Mouse (Mus musculus): ENCODE data around the gene Ptpru. TPM values are rescaled to one million over a fixed set of nuclear protein-coding genes. Genes with fewer than 3 reads are reported as not detected.

Gene Ptpru
- polyA plus RNA-seq, 1 experiment, result 12.1 TPM

- Histone ChIP-seq H3K27me3 (ENCODE audit: control insufficient read depth, insufficient read depth, low read length, poor library complexity, severe bottlenecking) (no peaks in the 10 kb centered on the region), H3K4me3 (ENCODE audit: low read depth, low read length) (no peak overlapping the region), H3K36me3 (ENCODE audit: control insufficient read depth, insufficient read depth, low read length, poor library complexity, severe bottlenecking) (no peaks in the 10 kb centered on the region), H3K9me3 (replicated peaks; ENCODE audit: control insufficient read depth, insufficient read depth, low read length, poor library complexity, severe bottlenecking) (no peaks in the 10 kb centered on the region), H3K27ac (ENCODE audit: insufficient read depth, low read length) (no peak overlapping the region), H3K4me1 (ENCODE audit: control insufficient read depth, insufficient read depth, low read length) (no peaks in the 10 kb centered on the region), H3K9ac (ENCODE audit: low read depth, poor library complexity, severe bottlenecking) (no peak overlapping the region)
- TF ChIP-seq EP300 (IDR thresholded peaks at IDR 0.05; ENCODE audit: insufficient read depth, low read depth, low read length), result no peak
- no peak for TF ChIP-seq POLR2A (IDR thresholded peaks at IDR 0.05; ENCODE audit: insufficient read depth, low read length)
- TF ChIP-seq CTCF (IDR thresholded peaks at IDR 0.05; ENCODE audit: low read depth, low read length), result no peak
Measured at GRCm38 (mm10) chr4:131771384-131771783, 66.7 kb downstream of the Ptpru start.

DNA sequence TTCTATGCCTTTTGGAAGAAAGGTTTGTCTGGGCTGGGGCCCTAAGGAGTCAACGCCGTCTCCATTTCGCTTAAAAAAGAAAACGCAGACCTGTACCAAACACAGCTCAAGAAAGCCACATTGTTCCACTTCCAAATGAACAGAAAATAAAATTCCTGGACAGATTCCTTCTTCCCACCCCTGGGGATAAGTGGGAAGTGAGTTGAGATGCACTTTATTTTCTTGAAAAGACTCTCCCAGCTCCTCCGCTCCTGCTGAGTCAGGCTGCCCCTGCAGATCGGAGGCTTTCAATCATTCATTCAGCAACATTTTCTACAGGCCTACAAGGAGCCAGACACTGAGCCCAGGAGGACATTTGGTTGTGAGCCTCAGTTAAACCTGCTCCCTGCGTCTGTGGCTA is 74.2 kb downstream of the Ptpru start:
- Histone ChIP-seq H3K27me3 (ENCODE audit: control insufficient read depth, insufficient read depth, low read length, poor library complexity, severe bottlenecking) (no peaks in the 10 kb centered on the region), H3K9me3 (replicated peaks; ENCODE audit: control insufficient read depth, insufficient read depth, low read length, poor library complexity, severe bottlenecking) (no peaks in the 10 kb centered on the region), H3K4me1 (ENCODE audit: control insufficient read depth, insufficient read depth, low read length) (no peaks in the 10 kb centered on the region), H3K9ac (ENCODE audit: low read depth, poor library complexity, severe bottlenecking) (no peak overlapping the region), H3K4me3 (ENCODE audit: low read depth, low read length) (no peak overlapping the region), H3K27ac (ENCODE audit: insufficient read depth, low read length) (no peak overlapping the region), H3K36me3 (ENCODE audit: control insufficient read depth, insufficient read depth, low read length, poor library complexity, severe bottlenecking) (no peaks in the 10 kb centered on the region)
- TF ChIP-seq POLR2A (IDR thresholded peaks at IDR 0.05; ENCODE audit: insufficient read depth, low read length) (no peak), CTCF (IDR thresholded peaks at IDR 0.05; ENCODE audit: low read depth, low read length) (no peak), EP300 (IDR thresholded peaks at IDR 0.05; ENCODE audit: insufficient read depth, low read depth, low read length) (no peak)

- no peak overlapping the region for H3K9ac ChIP-seq (ENCODE audit: low read depth, poor library complexity, severe bottlenecking)
- no peaks in the 10 kb centered on the region for H3K36me3 ChIP-seq (ENCODE audit: control insufficient read depth, insufficient read depth, low read length, poor library complexity, severe bottlenecking)
- H3K27ac ChIP-seq (ENCODE audit: insufficient read depth, low read length), result no peak overlapping the region
- H3K27me3 ChIP-seq (ENCODE audit: control insufficient read depth, insufficient read depth, low read length, poor library complexity, severe bottlenecking), result no peaks in the 10 kb centered on the region
- H3K4me1 ChIP-seq (ENCODE audit: control insufficient read depth, insufficient read depth, low read length), result no peaks in the 10 kb centered on the region
- H3K4me3 ChIP-seq (ENCODE audit: low read depth, low read length), result no peak overlapping the region
- no peaks in the 10 kb centered on the region for H3K9me3 ChIP-seq (replicated peaks; ENCODE audit: control insufficient read depth, insufficient read depth, low read length, poor library complexity, severe bottlenecking)
- TF ChIP-seq CTCF (IDR thresholded peaks at IDR 0.05; ENCODE audit: low read depth, low read length) (peak; percentile 38), POLR2A (IDR thresholded peaks at IDR 0.05; ENCODE audit: insufficient read depth, low read length) (no peak)
Measured at GRCm38 (mm10) chr4:131763479-131763878, 74.6 kb downstream of the Ptpru start.

GRCm38 (mm10) chr4:131762211-131762784 is 75.8 kb downstream of the Ptpru start:
- Histone ChIP-seq H3K4me3 (ENCODE audit: low read depth, low read length) (no peak overlapping the region), H3K9ac (ENCODE audit: low read depth, poor library complexity, severe bottlenecking) (no peak overlapping the region), H3K27me3 (ENCODE audit: control insufficient read depth, insufficient read depth, low read length, poor library complexity, severe bottlenecking) (no peaks in the 10 kb centered on the region), H3K36me3 (ENCODE audit: control insufficient read depth, insufficient read depth, low read length, poor library complexity, severe bottlenecking) (no peaks in the 10 kb centered on the region), H3K4me1 (ENCODE audit: control insufficient read depth, insufficient read depth, low read length) (no peaks in the 10 kb centered on the region), H3K9me3 (replicated peaks; ENCODE audit: control insufficient read depth, insufficient read depth, low read length, poor library complexity, severe bottlenecking) (no peaks in the 10 kb centered on the region), H3K27ac (ENCODE audit: insufficient read depth, low read length) (no peak overlapping the region)
- TF ChIP-seq EP300 (IDR thresholded peaks at IDR 0.05; ENCODE audit: insufficient read depth, low read depth, low read length) (no peak), POLR2A (IDR thresholded peaks at IDR 0.05; ENCODE audit: insufficient read depth, low read length) (no peak), CTCF (IDR thresholded peaks at IDR 0.05; ENCODE audit: low read depth, low read length) (no peak)

DNA sequence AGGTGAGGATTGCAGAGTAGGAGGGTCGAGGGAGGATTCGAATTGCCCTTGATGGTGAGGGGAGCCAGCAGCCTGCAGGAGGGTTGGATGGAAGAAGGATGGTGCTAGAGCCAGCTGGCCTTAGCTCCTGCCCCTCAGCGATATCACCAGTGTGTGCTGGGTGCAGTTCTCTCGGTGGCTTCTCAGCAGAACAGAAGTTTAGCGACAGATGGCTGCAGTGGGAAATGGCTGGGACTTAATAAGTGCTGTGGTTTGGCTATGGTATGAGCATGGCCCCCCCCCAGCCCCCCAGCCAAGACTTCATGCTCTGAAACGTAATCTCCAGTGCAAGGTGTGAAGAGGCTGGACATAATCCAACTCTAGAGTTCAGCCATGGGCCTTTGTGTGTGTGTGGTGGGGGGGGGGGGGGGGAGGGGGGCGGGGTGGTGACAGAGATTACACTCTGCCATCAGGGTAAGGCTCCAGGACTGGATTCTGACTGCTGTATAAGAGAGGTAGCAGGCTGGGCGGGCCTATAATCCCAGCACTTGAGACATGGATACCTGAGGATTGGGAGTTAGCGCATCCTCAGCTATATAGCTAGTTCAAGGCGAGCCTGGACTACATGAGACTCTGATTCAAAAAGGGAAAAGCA is 85.8 kb downstream of the Ptpru start:
- no peaks in the 10 kb centered on the region for H3K4me1 ChIP-seq (ENCODE audit: control insufficient read depth, insufficient read depth, low read length)
- H3K27me3 ChIP-seq (ENCODE audit: control insufficient read depth, insufficient read depth, low read length, poor library complexity, severe bottlenecking), result no peaks in the 10 kb centered on the region
- H3K9ac ChIP-seq (ENCODE audit: low read depth, poor library complexity, severe bottlenecking), result no peak overlapping the region
- no peaks in the 10 kb centered on the region for H3K9me3 ChIP-seq (replicated peaks; ENCODE audit: control insufficient read depth, insufficient read depth, low read length, poor library complexity, severe bottlenecking)
- TF ChIP-seq POLR2A (IDR thresholded peaks at IDR 0.05; ENCODE audit: insufficient read depth, low read length) (no peak), CTCF (IDR thresholded peaks at IDR 0.05; ENCODE audit: low read depth, low read length) (no peak), EP300 (IDR thresholded peaks at IDR 0.05; ENCODE audit: insufficient read depth, low read depth, low read length) (no peak)
- no peak overlapping the region for H3K27ac ChIP-seq (ENCODE audit: insufficient read depth, low read length)
- H3K36me3 ChIP-seq (ENCODE audit: control insufficient read depth, insufficient read depth, low read length, poor library complexity, severe bottlenecking), result no peaks in the 10 kb centered on the region
- H3K4me3 ChIP-seq (ENCODE audit: low read depth, low read length), result no peak overlapping the region

- H3K9ac ChIP-seq (ENCODE audit: low read depth, poor library complexity, severe bottlenecking), result no peak overlapping the region
- no peaks in the 10 kb centered on the region for H3K36me3 ChIP-seq (ENCODE audit: control insufficient read depth, insufficient read depth, low read length, poor library complexity, severe bottlenecking)
- H3K4me1 ChIP-seq (ENCODE audit: control insufficient read depth, insufficient read depth, low read length), result no peaks in the 10 kb centered on the region
- no peaks in the 10 kb centered on the region for H3K27me3 ChIP-seq (ENCODE audit: control insufficient read depth, insufficient read depth, low read length, poor library complexity, severe bottlenecking)
- no peak overlapping the region for H3K27ac ChIP-seq (ENCODE audit: insufficient read depth, low read length)
- TF ChIP-seq POLR2A (IDR thresholded peaks at IDR 0.05; ENCODE audit: insufficient read depth, low read length) (no peak), CTCF (IDR thresholded peaks at IDR 0.05; ENCODE audit: low read depth, low read length) (no peak)
- no peaks in the 10 kb centered on the region for H3K9me3 ChIP-seq (replicated peaks; ENCODE audit: control insufficient read depth, insufficient read depth, low read length, poor library complexity, severe bottlenecking)
- H3K4me3 ChIP-seq (ENCODE audit: low read depth, low read length), result no peak overlapping the region
Measured at GRCm38 (mm10) chr4:131751561-131751960, 86.5 kb downstream of the Ptpru start.
